Mouse (Mus musculus): Measurements from ENCODE around the gene Rbfox1. TPM values are rescaled to one million over a fixed set of nuclear protein-coding genes. Genes with fewer than 3 reads are reported as not detected.

Rbfox1 gene
- polyA plus RNA-seq, 1 experiment from 2014 or later = 7.5 TPM

DNA sequence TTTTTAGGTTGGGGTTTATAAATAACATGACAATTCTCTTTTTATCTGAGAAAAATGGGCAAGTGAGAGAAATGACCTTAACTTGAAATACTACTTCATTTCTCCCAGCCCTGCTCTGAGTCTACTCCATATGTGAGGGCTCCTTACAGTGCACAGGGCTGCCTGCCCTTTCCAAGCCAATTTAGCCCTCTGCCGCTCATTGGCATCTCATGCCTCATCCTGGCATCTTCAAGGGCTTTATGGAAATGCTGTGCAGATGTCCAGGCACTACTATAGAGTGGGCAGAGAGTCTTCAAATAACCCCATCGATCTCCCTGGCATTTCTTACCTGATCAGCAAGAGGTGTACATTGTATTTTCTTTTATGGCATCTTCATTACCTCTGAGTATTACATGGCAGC lies 1064.5 kb downstream of the Rbfox1 start:
- Histone ChIP-seq H3K9me3 (ENCODE audit: control insufficient read depth, low read length) (no peaks in the 10 kb centered on the region), H3K4me1 (ENCODE audit: control insufficient read depth, insufficient read depth, low read length) (no peaks in the 10 kb centered on the region), H3K9ac (ENCODE audit: low read depth, low read length) (no peak overlapping the region), H3K36me3 (ENCODE audit: control insufficient read depth, insufficient read depth, low read length) (no peaks in the 10 kb centered on the region), H3K27ac (ENCODE audit: low read depth, low read length) (no peak overlapping the region), H3K4me3 (ENCODE audit: low read length) (no peak overlapping the region), H3K27me3 (ENCODE audit: control insufficient read depth, insufficient read depth, low read length) (no peaks in the 10 kb centered on the region), H3K4me2 (replicated peaks; ENCODE audit: low read depth, low read length) (no peak overlapping the region)
- no peak for ATAC-seq (ENCODE audit: low FRiP score, low TSS enrichment)
- 88% methylated on average over 2 of the region's 2 CpGs for WGBS

DNA sequence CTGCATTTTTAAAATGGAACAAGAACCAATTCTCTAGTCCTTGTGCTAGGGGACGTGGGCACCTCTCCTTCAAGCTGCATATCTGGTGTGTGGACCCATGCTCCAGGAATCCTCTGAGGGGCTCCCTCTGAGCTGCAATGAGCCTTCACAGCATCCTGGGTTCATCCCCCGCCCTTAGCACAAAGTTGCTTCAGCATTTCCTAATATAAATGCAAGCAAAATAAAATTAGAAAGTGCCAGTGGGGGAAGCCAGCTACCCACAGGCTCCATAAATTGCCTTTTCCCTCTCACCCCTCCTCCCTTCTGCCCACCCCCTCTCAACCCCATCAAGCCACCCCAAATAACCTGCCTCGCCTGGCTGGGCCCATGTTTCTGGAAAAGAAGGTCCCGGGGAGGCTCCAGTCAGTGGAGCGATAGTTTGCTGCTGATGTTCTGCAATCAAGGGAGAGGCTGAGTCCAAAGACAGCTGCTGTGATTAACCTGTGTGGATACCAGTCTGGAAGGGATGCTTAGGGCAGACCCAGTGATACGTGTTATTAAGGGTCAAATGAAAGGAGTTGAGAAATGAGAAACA lies 1070.0 kb downstream of the Rbfox1 start:
- no peaks in the 10 kb centered on the region for H3K9me3 ChIP-seq (ENCODE audit: control insufficient read depth, low read length)
- H3K4me2 ChIP-seq (replicated peaks; ENCODE audit: low read depth, low read length) = no peak overlapping the region
- no peak overlapping the region for H3K27ac ChIP-seq (ENCODE audit: low read depth, low read length)
- H3K4me1 ChIP-seq (ENCODE audit: control insufficient read depth, insufficient read depth, low read length) = no peaks in the 10 kb centered on the region
- H3K27me3 ChIP-seq (ENCODE audit: control insufficient read depth, insufficient read depth, low read length) = no peaks in the 10 kb centered on the region
- H3K9ac ChIP-seq (ENCODE audit: low read depth, low read length) = no peak overlapping the region
- H3K4me3 ChIP-seq (ENCODE audit: low read length) = no peak overlapping the region
- no peak for ATAC-seq (ENCODE audit: low FRiP score, low TSS enrichment)
- 86% methylated on average over 6 of the region's 6 CpGs for WGBS
- H3K36me3 ChIP-seq (ENCODE audit: control insufficient read depth, insufficient read depth, low read length) = no peaks in the 10 kb centered on the region

DNA sequence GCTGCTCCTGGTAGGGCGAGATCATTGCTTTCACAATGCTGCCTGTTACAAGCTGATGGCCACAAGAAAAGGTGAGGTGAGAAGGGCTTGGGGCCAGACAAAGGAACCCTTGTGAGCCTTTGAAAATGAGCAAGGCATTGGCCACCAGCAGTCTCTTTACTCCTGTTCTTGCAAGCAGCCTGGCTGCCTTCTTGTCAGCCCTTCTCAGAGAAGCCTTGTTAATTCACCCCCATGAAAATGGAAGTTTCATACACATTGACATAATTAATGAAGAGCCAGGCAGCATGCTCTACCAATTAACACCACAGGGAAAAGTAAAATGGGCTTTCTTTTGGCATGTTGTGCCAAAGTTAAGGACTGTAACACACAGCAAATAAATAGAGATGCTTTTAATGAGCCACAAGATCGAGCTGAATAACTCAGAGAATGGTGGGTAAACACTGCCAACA lies 1076.8 kb downstream of the Rbfox1 start:
- H3K27ac ChIP-seq (ENCODE audit: low read depth, low read length) = no peak overlapping the region

DNA sequence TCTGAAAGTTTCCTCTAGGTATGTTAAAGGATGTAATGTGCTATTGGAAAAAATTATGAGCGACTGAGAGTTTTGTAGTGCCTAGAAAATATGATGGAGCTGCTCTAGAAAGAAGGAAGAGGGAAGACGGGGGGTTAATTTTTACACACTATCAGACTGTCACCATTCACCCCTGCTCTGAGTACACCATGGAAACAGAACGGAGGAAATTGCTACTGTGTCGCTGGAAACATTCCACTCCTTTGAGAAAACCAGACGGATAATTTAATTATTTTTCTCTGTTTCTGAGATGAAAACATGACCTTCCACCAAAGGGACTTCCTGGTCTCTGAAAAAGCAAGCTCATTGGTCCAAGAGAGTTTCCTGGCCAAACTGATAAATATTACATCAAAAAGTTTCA lies 1077.4 kb downstream of the Rbfox1 start:
- no peak overlapping the region for H3K4me3 ChIP-seq (ENCODE audit: low read length)
- H3K4me1 ChIP-seq (ENCODE audit: control insufficient read depth, insufficient read depth, low read length) = no peaks in the 10 kb centered on the region
- H3K27me3 ChIP-seq (ENCODE audit: control insufficient read depth, insufficient read depth, low read length) = no peaks in the 10 kb centered on the region
- no peak overlapping the region for H3K27ac ChIP-seq (ENCODE audit: low read depth, low read length)
- H3K4me2 ChIP-seq (replicated peaks; ENCODE audit: low read depth, low read length) = no peak overlapping the region
- no peak for ATAC-seq (ENCODE audit: low FRiP score, low TSS enrichment)
- no peaks in the 10 kb centered on the region for H3K36me3 ChIP-seq (ENCODE audit: control insufficient read depth, insufficient read depth, low read length)
- no peak overlapping the region for H3K9ac ChIP-seq (ENCODE audit: low read depth, low read length)
- 54% methylated on average over 5 of the region's 5 CpGs for WGBS
- H3K9me3 ChIP-seq (ENCODE audit: control insufficient read depth, low read length) = no peaks in the 10 kb centered on the region

More for the DNA sequence above, 1076.8 kb downstream of the Rbfox1 start:
- H3K27me3 ChIP-seq (ENCODE audit: control insufficient read depth, insufficient read depth, low read length) = no peaks in the 10 kb centered on the region
- H3K4me1 ChIP-seq (ENCODE audit: control insufficient read depth, insufficient read depth, low read length) = no peaks in the 10 kb centered on the region
- no peak for ATAC-seq (ENCODE audit: low FRiP score, low TSS enrichment)
- H3K9ac ChIP-seq (ENCODE audit: low read depth, low read length) = no peak overlapping the region
- H3K36me3 ChIP-seq (ENCODE audit: control insufficient read depth, insufficient read depth, low read length) = no peaks in the 10 kb centered on the region
- no peak overlapping the region for H3K4me3 ChIP-seq (ENCODE audit: low read length)
- 60% methylated on average over 2 of the region's 2 CpGs for WGBS
- H3K4me2 ChIP-seq (replicated peaks; ENCODE audit: low read depth, low read length) = no peak overlapping the region
- H3K9me3 ChIP-seq (ENCODE audit: control insufficient read depth, low read length) = no peaks in the 10 kb centered on the region

DNA sequence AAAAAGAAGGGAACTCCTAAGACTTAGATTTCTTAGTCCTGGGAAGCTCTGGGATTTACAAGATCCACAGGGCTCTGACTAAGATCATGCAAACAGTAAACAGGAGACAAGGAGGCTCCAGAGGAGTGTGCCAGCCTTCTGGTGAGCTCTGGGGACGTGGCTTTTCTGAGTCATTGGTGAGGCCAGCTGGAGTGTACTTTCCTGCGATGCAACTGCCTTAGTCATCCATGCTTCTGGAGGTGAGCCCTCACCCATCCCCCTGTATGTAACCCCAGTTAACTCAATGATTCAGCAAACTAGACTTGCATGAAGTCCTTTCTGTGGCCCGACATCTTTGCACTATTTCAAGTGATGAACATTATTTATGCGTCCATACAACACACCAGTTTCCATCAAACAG lies 1078.4 kb downstream of the Rbfox1 start:
- Histone ChIP-seq H3K9ac (ENCODE audit: low read depth, low read length) (no peak overlapping the region), H3K4me3 (ENCODE audit: low read length) (no peak overlapping the region), H3K27ac (ENCODE audit: low read depth, low read length) (no peak overlapping the region), H3K4me2 (replicated peaks; ENCODE audit: low read depth, low read length) (no peak overlapping the region), H3K36me3 (ENCODE audit: control insufficient read depth, insufficient read depth, low read length) (no peaks in the 10 kb centered on the region), H3K4me1 (ENCODE audit: control insufficient read depth, insufficient read depth, low read length) (no peaks in the 10 kb centered on the region), H3K9me3 (ENCODE audit: control insufficient read depth, low read length) (no peaks in the 10 kb centered on the region), H3K27me3 (ENCODE audit: control insufficient read depth, insufficient read depth, low read length) (no peaks in the 10 kb centered on the region)
- 74% methylated on average over 4 of the region's 4 CpGs for WGBS
- no peak for ATAC-seq (ENCODE audit: low FRiP score, low TSS enrichment)

DNA sequence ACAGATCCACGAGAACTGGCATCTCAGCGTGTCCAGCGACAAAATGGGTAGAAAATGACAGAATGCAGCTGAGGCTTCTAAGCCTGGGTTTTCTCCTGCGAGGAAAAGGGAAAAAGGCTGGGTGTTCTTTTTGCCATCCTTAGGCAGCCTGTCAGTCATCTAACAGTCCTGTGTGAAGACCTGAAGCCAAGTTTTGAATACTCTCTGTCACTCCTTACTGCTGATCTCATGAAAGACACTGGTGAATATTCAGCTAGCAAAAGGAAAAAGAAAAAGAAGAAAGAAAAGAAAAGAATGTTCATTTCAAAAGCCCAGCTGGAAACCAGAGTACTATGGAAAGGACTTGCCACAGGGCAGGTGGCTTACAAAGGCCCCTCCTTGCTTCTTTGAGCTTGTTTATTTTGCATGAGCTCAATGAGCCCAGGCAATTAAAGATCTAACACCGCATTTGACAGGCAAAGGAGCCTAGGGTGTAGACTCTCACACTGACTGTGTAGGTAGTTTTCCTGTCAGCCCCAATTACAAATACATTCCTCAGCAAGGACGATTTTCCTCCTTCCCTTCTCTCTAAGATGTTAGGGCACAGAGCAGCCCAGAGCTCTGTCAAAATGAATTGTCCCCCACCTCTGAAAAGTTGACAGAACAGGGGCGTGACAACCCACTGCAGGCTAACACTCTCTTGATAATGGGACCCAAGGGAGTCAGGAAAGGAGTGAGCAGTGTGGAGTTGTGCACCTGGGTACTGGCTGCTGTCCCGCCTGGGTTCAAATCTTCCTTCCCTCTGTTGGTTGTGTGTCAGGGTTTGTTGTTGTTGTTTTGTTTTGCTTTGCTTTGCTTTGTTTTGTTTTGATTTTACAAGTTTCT lies 1079.8 kb downstream of the Rbfox1 start:
- H3K27me3 ChIP-seq (ENCODE audit: control insufficient read depth, insufficient read depth, low read length) = no peaks in the 10 kb centered on the region
- no peaks in the 10 kb centered on the region for H3K9me3 ChIP-seq (ENCODE audit: control insufficient read depth, low read length)
- no peak for ATAC-seq (ENCODE audit: low FRiP score, low TSS enrichment)
- H3K4me1 ChIP-seq (ENCODE audit: control insufficient read depth, insufficient read depth, low read length) = no peaks in the 10 kb centered on the region
- H3K36me3 ChIP-seq (ENCODE audit: control insufficient read depth, insufficient read depth, low read length) = no peaks in the 10 kb centered on the region
- WGBS = 13% methylated on average over 8 of the region's 8 CpGs
- H3K27ac ChIP-seq (ENCODE audit: low read depth, low read length) = no peak overlapping the region
- H3K9ac ChIP-seq (ENCODE audit: low read depth, low read length) = no peak overlapping the region
- no peak overlapping the region for H3K4me3 ChIP-seq (ENCODE audit: low read length)
- H3K4me2 ChIP-seq (replicated peaks; ENCODE audit: low read depth, low read length) = no peak overlapping the region

DNA sequence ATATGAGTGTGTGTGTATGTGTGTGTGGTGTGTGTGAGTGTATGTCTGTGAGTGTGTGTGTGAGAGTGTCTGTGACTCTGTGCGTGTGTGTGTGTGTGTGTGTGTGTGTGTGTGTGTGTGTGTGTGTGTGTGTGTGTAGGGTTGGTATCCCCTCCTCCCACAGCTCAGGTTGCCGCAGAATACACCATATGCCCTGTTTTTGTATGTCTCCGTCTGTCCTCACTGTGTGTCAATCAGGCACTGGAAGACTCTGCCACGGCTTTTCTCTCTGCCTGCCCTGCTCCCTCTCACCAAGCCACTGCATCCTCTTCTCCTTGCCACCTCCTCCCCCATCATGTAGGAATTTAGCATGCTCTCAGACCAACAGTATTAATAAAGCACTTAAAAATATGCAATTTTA lies 1084.8 kb downstream of the Rbfox1 start:
- WGBS = 73% methylated on average over 4 of the region's 4 CpGs
- Histone ChIP-seq H3K27ac (ENCODE audit: low read depth, low read length) (no peak overlapping the region), H3K27me3 (ENCODE audit: control insufficient read depth, insufficient read depth, low read length) (no peaks in the 10 kb centered on the region), H3K9ac (ENCODE audit: low read depth, low read length) (no peak overlapping the region), H3K9me3 (ENCODE audit: control insufficient read depth, low read length) (no peaks in the 10 kb centered on the region), H3K4me1 (ENCODE audit: control insufficient read depth, insufficient read depth, low read length) (no peaks in the 10 kb centered on the region), H3K4me2 (replicated peaks; ENCODE audit: low read depth, low read length) (no peak overlapping the region), H3K4me3 (ENCODE audit: low read length) (no peak overlapping the region), H3K36me3 (ENCODE audit: control insufficient read depth, insufficient read depth, low read length) (no peaks in the 10 kb centered on the region)
- no peak for ATAC-seq (ENCODE audit: low FRiP score, low TSS enrichment)

DNA sequence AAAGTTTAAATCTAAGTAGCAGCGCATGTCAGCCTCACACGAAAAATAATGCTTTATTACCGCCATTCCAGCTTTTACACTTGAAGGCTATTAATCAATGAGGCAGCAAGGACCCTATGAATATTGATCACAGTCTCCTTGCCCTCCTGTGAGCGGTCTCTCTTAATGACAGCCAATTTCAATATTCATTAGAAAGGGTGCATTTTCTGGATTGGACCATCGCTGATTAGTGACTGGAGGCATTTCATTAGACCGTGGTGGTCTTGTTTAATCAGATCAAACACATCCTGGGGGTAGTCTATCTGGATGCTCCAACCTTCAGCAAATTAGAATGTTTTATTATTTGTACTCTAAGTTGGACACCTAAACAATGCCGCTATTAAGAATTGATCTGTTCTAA lies 1091.2 kb downstream of the Rbfox1 start:
- H3K27me3 ChIP-seq (ENCODE audit: control insufficient read depth, insufficient read depth, low read length) = no peaks in the 10 kb centered on the region
- H3K9me3 ChIP-seq (ENCODE audit: control insufficient read depth, low read length) = no peaks in the 10 kb centered on the region
- WGBS = 77% methylated on average over 7 of the region's 7 CpGs
- H3K9ac ChIP-seq (ENCODE audit: low read depth, low read length) = no peak overlapping the region
- H3K4me3 ChIP-seq (ENCODE audit: low read length) = no peak overlapping the region
- no peak overlapping the region for H3K27ac ChIP-seq (ENCODE audit: low read depth, low read length)
- no peaks in the 10 kb centered on the region for H3K4me1 ChIP-seq (ENCODE audit: control insufficient read depth, insufficient read depth, low read length)
- no peak overlapping the region for H3K4me2 ChIP-seq (replicated peaks; ENCODE audit: low read depth, low read length)
- ATAC-seq (ENCODE audit: low FRiP score, low TSS enrichment) = no peak
- no peaks in the 10 kb centered on the region for H3K36me3 ChIP-seq (ENCODE audit: control insufficient read depth, insufficient read depth, low read length)

DNA sequence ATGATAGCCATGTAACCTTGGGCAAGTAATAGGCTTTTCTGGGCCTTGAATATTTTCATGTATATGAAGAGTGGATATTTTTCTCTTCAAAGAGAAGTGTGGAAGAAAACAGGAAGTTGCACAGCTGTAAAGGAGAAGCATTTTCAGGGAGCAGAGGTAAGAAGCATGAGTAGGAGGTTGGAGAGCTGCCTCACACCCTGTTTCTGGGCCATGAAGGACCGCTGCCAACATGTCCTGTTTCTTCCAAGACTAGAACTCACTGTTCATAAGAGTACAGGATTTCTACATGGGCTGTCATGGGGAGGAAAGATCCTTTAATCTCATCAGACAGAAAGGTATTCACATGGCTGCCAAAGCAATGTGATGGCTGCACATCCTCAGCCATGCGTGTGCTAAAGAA lies 1098.8 kb downstream of the Rbfox1 start:
- ATAC-seq (ENCODE audit: low FRiP score, low TSS enrichment) = no peak

More for the DNA sequence above, 1098.8 kb downstream of the Rbfox1 start:
- no peak overlapping the region for H3K4me2 ChIP-seq (replicated peaks; ENCODE audit: low read depth, low read length)
- no peaks in the 10 kb centered on the region for H3K36me3 ChIP-seq (ENCODE audit: control insufficient read depth, insufficient read depth, low read length)
- no peak overlapping the region for H3K9ac ChIP-seq (ENCODE audit: low read depth, low read length)
- 92% methylated on average over 2 of the region's 2 CpGs for WGBS
- no peak overlapping the region for H3K4me3 ChIP-seq (ENCODE audit: low read length)
- no peaks in the 10 kb centered on the region for H3K4me1 ChIP-seq (ENCODE audit: control insufficient read depth, insufficient read depth, low read length)
- no peaks in the 10 kb centered on the region for H3K27me3 ChIP-seq (ENCODE audit: control insufficient read depth, insufficient read depth, low read length)
- no peaks in the 10 kb centered on the region for H3K9me3 ChIP-seq (ENCODE audit: control insufficient read depth, low read length)
- no peak overlapping the region for H3K27ac ChIP-seq (ENCODE audit: low read depth, low read length)

Measured in kidney, embryonic 14.5 days (tissue).